Mouse (Mus musculus) CH12.LX (cell line): Measurements from ENCODE around the gene Ntsr1. TPM values are rescaled to one million over a fixed set of nuclear protein-coding genes. Genes with fewer than 3 reads are reported as not detected.

ENCODE experiments used
- DNase-seq: peaks from one replicate; pipeline ENCODE4 v3.0.0-alpha.2; 2013; ENCODE audit errors: extremely low read depth
- H3K27ac ChIP-seq: 2 replicates; pipeline ENCODE4 v1.5.1; 2012; ENCODE audit warnings: low read depth, mild to moderate bottlenecking, control low read depth, moderate library complexity; ENCODE audit not compliant: insufficient read depth
- H3K27me3 ChIP-seq: replicated peaks from 2 replicates; pipeline ENCODE3; 2012; ENCODE audit warnings: inconsistent platforms
- H3K36me3 ChIP-seq, 2 experiments: replicated peaks in 1 of 2; 2 replicates each; pipeline versions ENCODE3 to v1.6.1; 2012; ENCODE audit warnings: inconsistent platforms in 1 of 2, low read length in 1 of 2, mild to moderate bottlenecking in 1 of 2, mixed read lengths in 1 of 2, moderate library complexity in 1 of 2; ENCODE audit not compliant: control insufficient read depth in 1 of 2, insufficient read depth in 1 of 2
- H3K4me1 ChIP-seq, 2 experiments: 2 replicates each; pipeline ENCODE4 v1.6.1; 2012; ENCODE audit warnings: inconsistent platforms in 1 of 2, moderate library complexity in 1 of 2; ENCODE audit not compliant: insufficient read depth in 2 of 2, control insufficient read depth in 1 of 2
- H3K4me2 ChIP-seq: 2 replicates; pipeline ENCODE4 v1.6.1; 2012; ENCODE audit warnings: low read depth, mild to moderate bottlenecking, control low read depth; ENCODE audit not compliant: poor library complexity, insufficient read depth, severe bottlenecking
- H3K4me3 ChIP-seq, 3 experiments: fragments of 150-350 bp in 1 of 3; sonication (generic) in 1 of 3; replicated peaks in 1 of 3; 2 replicates each; pipeline versions ENCODE3 to v1.5.1; 2011 to 2012; ENCODE audit warnings: low read depth in 2 of 3, low read length in 2 of 3, mild to moderate bottlenecking in 2 of 3, moderate library complexity in 2 of 3, control low read depth in 1 of 3, improper control_type of control experiment in 1 of 3, inconsistent platforms in 1 of 3, mixed read lengths in 1 of 3; ENCODE audit not compliant: poor library complexity in 1 of 3
- H3K79me2 ChIP-seq: replicated peaks from 2 replicates; pipeline ENCODE4 v1.6.1; 2012; ENCODE audit warnings: mild to moderate bottlenecking, moderate library complexity; ENCODE audit not compliant: control insufficient read depth, poor library complexity, insufficient read depth, severe bottlenecking; ENCODE audit errors: extremely low read depth
- H3K9ac ChIP-seq: 2 replicates; pipeline ENCODE4 v1.6.1; 2012; ENCODE audit warnings: low read depth, mild to moderate bottlenecking, control low read depth, moderate library complexity; ENCODE audit not compliant: insufficient read depth
- H3K9me3 ChIP-seq: replicated peaks from 2 replicates; pipeline ENCODE3; 2012; ENCODE audit warnings: low read length, inconsistent platforms, mixed read lengths
- BHLHE40 ChIP-seq: IDR thresholded peaks from 2 replicates; pipeline ENCODE4 v1.6.1; 2011; ENCODE audit warnings: mild to moderate bottlenecking, low read depth, low read length, improper control_type of control experiment
- CHD1 ChIP-seq: IDR thresholded peaks from 2 replicates; pipeline ENCODE4 v1.6.1; 2012; ENCODE audit warnings: low read depth, low read length, improper control_type of control experiment, inconsistent platforms
- CHD2 ChIP-seq: IDR thresholded peaks from 2 replicates; pipeline ENCODE4 v1.6.1; 2011; ENCODE audit warnings: low read length, improper control_type of control experiment
- CTCF ChIP-seq, 2 experiments: IDR thresholded peaks in 1 of 2; conservative IDR thresholded peaks in 1 of 2; 2 replicates each; pipeline ENCODE4 v1.5.1; 2011 to 2012; ENCODE audit warnings: low read depth in 2 of 2, low read length in 2 of 2, improper control_type of control experiment in 1 of 2, inconsistent platforms in 1 of 2, mild to moderate bottlenecking in 1 of 2, moderate library complexity in 1 of 2
- EP300 ChIP-seq: IDR thresholded peaks from 2 replicates; pipeline ENCODE4 v1.6.1; 2011; ENCODE audit warnings: low read length, improper control_type of control experiment
- ETS1 ChIP-seq: conservative IDR thresholded peaks from 2 replicates; pipeline ENCODE4 v1.6.1; 2012; ENCODE audit warnings: low read depth, mild to moderate bottlenecking, inconsistent platforms, low read length, improper control_type of control experiment, moderate library complexity
- GABPA ChIP-seq: IDR thresholded peaks from 2 replicates; pipeline ENCODE4 v1.6.1; 2012; ENCODE audit warnings: low read depth, low read length, improper control_type of control experiment, inconsistent platforms; ENCODE audit not compliant: insufficient replicate concordance
- HCFC1 ChIP-seq: IDR thresholded peaks from 2 replicates; pipeline ENCODE4 v1.6.1; 2012; ENCODE audit warnings: low read depth, mild to moderate bottlenecking, inconsistent platforms, low read length, improper control_type of control experiment
- IRF4 ChIP-seq: IDR thresholded peaks from 2 replicates; pipeline ENCODE4 v1.6.1; 2014; ENCODE audit warnings: low read depth, mild to moderate bottlenecking, inconsistent platforms, low read length, improper control_type of control experiment
- JUN ChIP-seq: IDR thresholded peaks from 2 replicates; pipeline ENCODE4 v1.6.1; 2011; ENCODE audit warnings: low read depth, mild to moderate bottlenecking, low read length, improper control_type of control experiment, moderate library complexity; ENCODE audit not compliant: insufficient read depth
- JUND ChIP-seq: conservative IDR thresholded peaks from 2 replicates; pipeline ENCODE4 v1.6.1; 2011; ENCODE audit warnings: low read depth, low read length, improper control_type of control experiment
- MAFK ChIP-seq: IDR thresholded peaks from 2 replicates; pipeline ENCODE4 v1.6.1; 2011; ENCODE audit warnings: low read length, improper control_type of control experiment; ENCODE audit not compliant: insufficient replicate concordance
- MAX ChIP-seq: IDR thresholded peaks from 2 replicates; pipeline ENCODE4 v1.6.1; 2011; ENCODE audit warnings: low read length, improper control_type of control experiment
- MAZ ChIP-seq: IDR thresholded peaks from 2 replicates; pipeline ENCODE4 v1.6.1; 2012; ENCODE audit warnings: low read depth, mild to moderate bottlenecking, inconsistent platforms, low read length, improper control_type of control experiment, moderate library complexity
- MEF2A ChIP-seq: IDR thresholded peaks from 2 replicates; pipeline ENCODE4 v1.6.1; 2014; ENCODE audit warnings: low read depth, mild to moderate bottlenecking, inconsistent platforms, low read length, improper control_type of control experiment, borderline replicate concordance
- MYC ChIP-seq: IDR thresholded peaks from 2 replicates; pipeline ENCODE4 v1.6.1; 2011; ENCODE audit warnings: low read depth, mild to moderate bottlenecking, improper control_type of control experiment, low read length
- NELFE ChIP-seq: IDR thresholded peaks from 2 replicates; pipeline ENCODE4 v1.6.1; 2011; ENCODE audit warnings: low read depth, low read length, improper control_type of control experiment
- POLR2A ChIP-seq: IDR thresholded peaks from 2 replicates; pipeline ENCODE4 v1.6.1; 2011; ENCODE audit warnings: low read depth, mild to moderate bottlenecking, improper control_type of control experiment, low read length
- POLR2AphosphoS2 ChIP-seq: IDR thresholded peaks from 2 replicates; pipeline ENCODE4 v1.6.1; 2011; ENCODE audit warnings: low read depth, low read length, improper control_type of control experiment
- RAD21 ChIP-seq: IDR thresholded peaks from 2 replicates; pipeline ENCODE4 v1.6.1; 2011; ENCODE audit warnings: low read depth, mild to moderate bottlenecking, low read length, improper control_type of control experiment, moderate library complexity
- SMC3 ChIP-seq: IDR thresholded peaks from 2 replicates; pipeline ENCODE4 v1.6.1; 2011; ENCODE audit warnings: low read depth, low read length, improper control_type of control experiment
- TCF12 ChIP-seq: IDR thresholded peaks from 2 replicates; pipeline ENCODE4 v1.6.1; 2014; ENCODE audit warnings: low read depth, mild to moderate bottlenecking, inconsistent platforms, low read length, improper control_type of control experiment
- UBTF ChIP-seq: IDR thresholded peaks from 2 replicates; pipeline ENCODE4 v1.6.1; 2012; ENCODE audit warnings: low read depth, mild to moderate bottlenecking, inconsistent platforms, low read length, improper control_type of control experiment, moderate library complexity
- ZC3H11A ChIP-seq: IDR thresholded peaks from 2 replicates; pipeline ENCODE4 v1.6.1; 2012; ENCODE audit warnings: low read depth, mild to moderate bottlenecking, inconsistent platforms, low read length, improper control_type of control experiment
- ZMIZ1 ChIP-seq: IDR thresholded peaks from 2 replicates; pipeline ENCODE4 v1.6.1; 2012; ENCODE audit warnings: low read depth, mild to moderate bottlenecking, inconsistent platforms, low read length, improper control_type of control experiment
- dilution Hi-C: fragments of 300-500 bp; cut with MboI; formaldehyde crosslinking; loops from 2 replicates; pipeline ENCODE4 v1.14.3; 2020; ENCODE audit warnings: low sequenced_read_pairs; ENCODE audit not compliant: extremely low pct_unique_long_range_greater_than_20kb, extremely low pct_ligation_motif_present
- in situ Hi-C: fragments of 300-500 bp; cut with MboI; formaldehyde crosslinking; loops from 3 replicates; pipeline ENCODE4 v1.14.3; 2019; ENCODE audit warnings: low sequenced_read_pairs, low pct_ligation_motif_present, low pct_unique_long_range_greater_than_20kb, mixed read lengths
- polyA plus RNA-seq: library from polyadenylated mRNA; unstranded; fragments of >175 nt; gene quantifications from 2 replicates; pipeline ENCODE4 v1.2.1, GENCODE M21; 2012; ENCODE audit warnings: low read depth; ENCODE audit not compliant: insufficient read length
- total RNA-seq, 2 experiments: library from RNA; depleted of rRNA; stranded (reverse); fragments of 300-350 nt in 1 of 2; fragments of >200 nt in 1 of 2; gene quantifications; 2 replicates each; pipeline ENCODE4 v1.2.3; 2012 to 2014

Gene Ntsr1
- total and polyA plus RNA-seq, 3 experiments = not detected

DNA sequence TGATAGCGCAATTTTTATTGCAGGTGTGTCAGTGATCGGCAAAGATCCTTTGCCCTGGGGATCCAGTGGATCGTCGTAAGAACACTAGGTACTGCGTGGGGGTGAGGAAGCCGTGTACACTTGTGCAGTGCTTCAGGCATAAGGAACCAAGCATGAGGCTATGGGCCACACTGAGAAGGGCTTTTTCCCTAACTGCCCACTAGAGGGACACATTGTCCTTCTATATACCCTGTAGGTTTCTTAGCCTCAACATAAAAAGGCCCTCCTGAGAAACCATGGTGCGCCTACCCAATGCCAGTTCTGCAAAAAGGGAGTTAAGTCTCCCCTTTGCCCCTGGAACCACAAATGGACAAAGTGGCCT is 26.7 kb upstream of the Ntsr1 start:
- DNase-seq = peak; percentile 88
- dilution Hi-C loops (no loop called here), in situ Hi-C loops (loop anchor here (5.0 to 25.0 kb wide), 2 partner anchors 104 to 289 kb away; no protein-coding TSS in a partner anchor)
- Histone ChIP-seq H3K4me1 (peaks cover 35 to 57% of the 10 kb centered on the region in 2 experiments), H3K36me3 (peaks cover 0 to 42% of the 10 kb centered on the region in 2 experiments), H3K79me2 (no peaks in the 10 kb centered on the region), H3K9me3 (no peaks in the 10 kb centered on the region), H3K27ac (no peak overlapping the region), H3K9ac (no peak overlapping the region), H3K4me2 (no peak overlapping the region), H3K4me3 (no peak overlapping the region), H3K27me3 (no peaks in the 10 kb centered on the region)
- no peak for TF ChIP-seq POLR2A
- TF ChIP-seq MYC = peak; percentile 33; the same call in 1 of the 2 replicates
- TF ChIP-seq ZC3H11A = peak; percentile 55
- peak; percentile 91 for TF ChIP-seq RAD21
- no peak for TF ChIP-seq GABPA
- peak; percentile 86 for TF ChIP-seq SMC3
- TF ChIP-seq MAX = peak; percentile 21; the same call in 1 of the 2 replicates
- peak; percentile 52 to 88 for TF ChIP-seq CTCF (conservative IDR thresholded peaks at IDR 0.05 in 1 of 2, IDR thresholded peaks at IDR 0.05 in 1 of 2; ENCODE audit: low read depth in 2 of 2, low read length in 2 of 2)

DNA sequence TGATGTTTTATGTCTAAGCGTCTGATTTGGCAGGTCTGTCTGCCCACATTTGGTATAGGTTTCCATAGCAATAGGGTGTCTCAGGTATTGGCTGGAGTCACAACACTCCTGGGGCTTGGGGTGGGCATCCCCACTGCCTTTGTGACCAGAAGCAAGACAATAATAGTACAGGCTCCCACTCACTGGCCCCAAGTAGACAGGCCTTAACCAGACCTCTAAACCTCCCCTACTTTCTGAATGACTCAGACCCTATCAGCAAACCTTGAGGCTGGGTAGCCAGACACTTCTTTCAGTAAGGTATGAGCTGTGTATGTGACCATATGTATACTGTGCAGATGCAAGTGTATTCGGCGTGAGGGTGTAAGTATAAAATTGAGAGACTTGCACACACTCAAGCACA is 24.9 kb upstream of the Ntsr1 start:
- Histone ChIP-seq H3K79me2 (no peaks in the 10 kb centered on the region), H3K27me3 (no peaks in the 10 kb centered on the region), H3K4me1 (peaks cover 43 to 70% of the 10 kb centered on the region in 2 experiments), H3K36me3 (peaks cover 0 to 26% of the 10 kb centered on the region in 2 experiments), H3K4me3 (no peak overlapping the region), H3K9ac (no peak overlapping the region), H3K27ac (peak overlapping the region; percentile 47), H3K9me3 (no peaks in the 10 kb centered on the region), H3K4me2 (peak overlapping the region; percentile 45)
- in situ Hi-C loops (loop anchor here (5.0 to 25.0 kb wide), 2 partner anchors 102 to 287 kb away; no protein-coding TSS in a partner anchor), dilution Hi-C loops (no loop called here)
- 0 out of 2 replicates have a peak, but pooled peaks have one; percentile 49 for TF ChIP-seq POLR2AphosphoS2
- peak; percentile 57; the same call in 1 of the 2 replicates for TF ChIP-seq CHD2
- peak; percentile 75 for TF ChIP-seq BHLHE40
- no peak for TF ChIP-seq NELFE
- TF ChIP-seq CHD1 = peak; percentile 88; the same call in 1 of the 2 replicates
- TF ChIP-seq ZMIZ1 = no peak
- no peak for TF ChIP-seq POLR2A
- TF ChIP-seq MEF2A = peak; percentile 98
- peak; percentile 42; the same call in 1 of the 2 replicates for TF ChIP-seq MYC
- peak; percentile 58; the same call in 1 of the 2 replicates for TF ChIP-seq MAFK
- TF ChIP-seq JUN = peak; percentile 88
- no peak for TF ChIP-seq HCFC1
- peak; percentile 15; the same call in 1 of the 2 replicates for TF ChIP-seq SMC3
- TF ChIP-seq ETS1 = peak; percentile 85
- TF ChIP-seq IRF4 = peak; percentile 99
- peak; percentile 83; the same call in 1 of the 2 replicates for TF ChIP-seq MAZ
- TF ChIP-seq EP300 = peak; percentile 89
- TF ChIP-seq JUND = peak; percentile 94
- peak; percentile 85 for TF ChIP-seq TCF12
- no peak for TF ChIP-seq UBTF
- TF ChIP-seq RAD21 = no peak
- no peak for TF ChIP-seq ZC3H11A
- DNase-seq = peak; percentile 77
